Mouse (Mus musculus): ENCODE results near the gene Fbxl20. TPM values are rescaled to one million over a fixed set of nuclear protein-coding genes. Genes with fewer than 3 reads are reported as not detected.

Gene Fbxl20
- total and polyA plus RNA-seq, 2 experiments from 2014 or later, result 11.9 to 20.9 TPM

- no peak overlapping the region for H3K9ac ChIP-seq (replicated peaks; ENCODE audit: low read length)
- no peak for TF ChIP-seq CTCF (IDR thresholded peaks at IDR 0.05; ENCODE audit: low read depth)
- H3K4me3 ChIP-seq (ENCODE audit: low read length), result no peak overlapping the region
- no peak overlapping the region for H3K27ac ChIP-seq
- no peaks in the 10 kb centered on the region for H3K27me3 ChIP-seq (ENCODE audit: insufficient read depth, low read length)
- no peaks in the 10 kb centered on the region for H3K36me3 ChIP-seq (ENCODE audit: insufficient read depth, low read length)
- DNase-seq (ENCODE audit: low spot score), result no peak
- WGBS, result 68% methylated on average over 6 of the region's 6 CpGs
- no peaks in the 10 kb centered on the region for H3K4me1 ChIP-seq (ENCODE audit: insufficient read depth, low read length)
- no peak overlapping the region for H3K4me2 ChIP-seq (ENCODE audit: low read depth, low read length)
- no peak for ATAC-seq
- no peaks in the 10 kb centered on the region for H3K9me3 ChIP-seq (ENCODE audit: low read length)
Observed at GRCm38 (mm10) chr11:98042741-98043140, 107.5 kb downstream of the Fbxl20 start.

GRCm38 (mm10) chr11:98040975-98041374, 109.2 kb downstream of the Fbxl20 start:
- Histone ChIP-seq H3K4me1 (ENCODE audit: insufficient read depth, low read length) (peaks cover 3% of the 10 kb centered on the region), H3K36me3 (ENCODE audit: insufficient read depth, low read length) (no peaks in the 10 kb centered on the region), H3K27me3 (ENCODE audit: insufficient read depth, low read length) (no peaks in the 10 kb centered on the region), H3K4me3 (ENCODE audit: low read length) (no peak overlapping the region), H3K27ac (no peak overlapping the region), H3K9me3 (ENCODE audit: low read length) (no peaks in the 10 kb centered on the region), H3K9ac (replicated peaks; ENCODE audit: low read length) (no peak overlapping the region), H3K4me2 (ENCODE audit: low read depth, low read length) (no peak overlapping the region)
- 75% methylated on average over 8 of the region's 8 CpGs for WGBS
- DNase-seq (ENCODE audit: low spot score) (no peak), ATAC-seq (no peak)
- TF ChIP-seq CTCF (IDR thresholded peaks at IDR 0.05; ENCODE audit: low read depth), result no peak

GRCm38 (mm10) chr11:98037871-98038270, 112.3 kb downstream of the Fbxl20 start:
- Histone ChIP-seq H3K27me3 (ENCODE audit: insufficient read depth, low read length) (no peaks in the 10 kb centered on the region), H3K36me3 (ENCODE audit: insufficient read depth, low read length) (no peaks in the 10 kb centered on the region), H3K9ac (replicated peaks; ENCODE audit: low read length) (no peak overlapping the region), H3K9me3 (ENCODE audit: low read length) (no peaks in the 10 kb centered on the region), H3K4me2 (ENCODE audit: low read depth, low read length) (no peak overlapping the region), H3K4me1 (ENCODE audit: insufficient read depth, low read length) (peaks cover 7% of the 10 kb centered on the region), H3K27ac (no peak overlapping the region), H3K4me3 (ENCODE audit: low read length) (no peak overlapping the region)
- WGBS, result 53% methylated on average over 14 of the region's 14 CpGs
- TF ChIP-seq CTCF (IDR thresholded peaks at IDR 0.05; ENCODE audit: low read depth), result no peak
- DNase-seq (ENCODE audit: low spot score) (no peak), ATAC-seq (no peak)

GRCm38 (mm10) chr11:98035977-98036377, 114.2 kb downstream of the Fbxl20 start:
- peak; percentile 27 for TF ChIP-seq CTCF (IDR thresholded peaks at IDR 0.05; ENCODE audit: low read depth)
- peak overlapping the region; percentile 51 for H3K9ac ChIP-seq (replicated peaks; ENCODE audit: low read length)
- DNase-seq (ENCODE audit: low spot score), result peak; percentile 81
- peak; percentile 76 for ATAC-seq
- H3K27ac ChIP-seq, result peak overlapping the region; percentile 51; the same call in 1 of the 2 replicates
- H3K4me1 ChIP-seq (ENCODE audit: insufficient read depth, low read length), result peaks cover 7% of the 10 kb centered on the region
- 1% methylated on average over 27 of the region's 27 CpGs for WGBS
- peaks cover 3% of the 10 kb centered on the region; the same call in 1 of the 2 replicates for H3K36me3 ChIP-seq (ENCODE audit: insufficient read depth, low read length)
- no peaks in the 10 kb centered on the region for H3K27me3 ChIP-seq (ENCODE audit: insufficient read depth, low read length)
- H3K4me3 ChIP-seq (ENCODE audit: low read length), result peak overlapping the region; percentile 37
- H3K9me3 ChIP-seq (ENCODE audit: low read length), result no peaks in the 10 kb centered on the region
- peak overlapping the region; percentile 67 for H3K4me2 ChIP-seq (ENCODE audit: low read depth, low read length)

GRCm38 (mm10) chr11:98034840-98035239, 115.4 kb downstream of the Fbxl20 start:
- peak; percentile 56 for ATAC-seq

GRCm38 (mm10) chr11:98034061-98034460, 116.1 kb downstream of the Fbxl20 start:
- Histone ChIP-seq H3K36me3 (ENCODE audit: insufficient read depth, low read length) (peaks cover 17% of the 10 kb centered on the region; the same call in 1 of the 2 replicates), H3K4me2 (ENCODE audit: low read depth, low read length) (no peak overlapping the region), H3K27ac (no peak overlapping the region), H3K4me1 (ENCODE audit: insufficient read depth, low read length) (peaks cover 7% of the 10 kb centered on the region), H3K9ac (replicated peaks; ENCODE audit: low read length) (no peak overlapping the region), H3K27me3 (ENCODE audit: insufficient read depth, low read length) (no peaks in the 10 kb centered on the region), H3K4me3 (ENCODE audit: low read length) (no peak overlapping the region), H3K9me3 (ENCODE audit: low read length) (no peaks in the 10 kb centered on the region)
- TF ChIP-seq CTCF (IDR thresholded peaks at IDR 0.05; ENCODE audit: low read depth), result no peak
- ATAC-seq, result no peak
- DNase-seq (ENCODE audit: low spot score), result no peak
- 79% methylated on average over 5 of the region's 5 CpGs for WGBS

More at GRCm38 (mm10) chr11:98034840-98035239, 115.4 kb downstream of the Fbxl20 start:
- H3K9me3 ChIP-seq (ENCODE audit: low read length), result no peaks in the 10 kb centered on the region
- peaks cover 7% of the 10 kb centered on the region for H3K4me1 ChIP-seq (ENCODE audit: insufficient read depth, low read length)
- no peak overlapping the region for H3K9ac ChIP-seq (replicated peaks; ENCODE audit: low read length)
- DNase-seq (ENCODE audit: low spot score), result peak; percentile 75
- H3K27me3 ChIP-seq (ENCODE audit: insufficient read depth, low read length), result no peaks in the 10 kb centered on the region
- peak overlapping the region; percentile 49; the same call in 1 of the 2 replicates for H3K27ac ChIP-seq
- H3K4me2 ChIP-seq (ENCODE audit: low read depth, low read length), result no peak overlapping the region
- no peak for TF ChIP-seq CTCF (IDR thresholded peaks at IDR 0.05; ENCODE audit: low read depth)
- WGBS, result 15% methylated on average over 4 of the region's 4 CpGs
- H3K4me3 ChIP-seq (ENCODE audit: low read length), result no peak overlapping the region
- peaks cover 10% of the 10 kb centered on the region; the same call in 1 of the 2 replicates for H3K36me3 ChIP-seq (ENCODE audit: insufficient read depth, low read length)

Other genes with a start within 250 kb of the Fbxl20 start
- gene Plxdc1, start 164.0 kb downstream of the Fbxl20 start, total RNA-seq (2014; rRNA removed), result 1.5 and 3.8 TPM in 2 replicates
- 4.2 and 4.6 TPM in 2 replicates for gene Plxdc1, start 164.0 kb downstream of the Fbxl20 start, polyA plus RNA-seq (2015; fragmentation: Nextera tagmentation; extraction: Ambion mirVana)
- gene Arl5c, start 154.2 kb downstream of the Fbxl20 start, total RNA-seq (2014; rRNA removed), result 2.0 and 2.6 TPM in 2 replicates
- 3.6 and 4.8 TPM in 2 replicates for gene Arl5c, start 154.2 kb downstream of the Fbxl20 start, polyA plus RNA-seq (2015; fragmentation: Nextera tagmentation; extraction: Ambion mirVana)
- 83.4 and 84.4 TPM in 2 replicates for gene Cacnb1, start 127.4 kb downstream of the Fbxl20 start, total RNA-seq (2014; rRNA removed)
- gene Cacnb1, start 127.4 kb downstream of the Fbxl20 start, polyA plus RNA-seq (2015; fragmentation: Nextera tagmentation; extraction: Ambion mirVana), result 43.1 and 51.0 TPM in 2 replicates
- 462 and 515 TPM in 2 replicates for gene Rpl19, start 123.7 kb downstream of the Fbxl20 start, total RNA-seq (2014; rRNA removed)
- gene Rpl19, start 123.7 kb downstream of the Fbxl20 start, polyA plus RNA-seq (2015; fragmentation: Nextera tagmentation; extraction: Ambion mirVana), result 650 and 673 TPM in 2 replicates
- 4.4 and 6.9 TPM in 2 replicates for gene Stac2, start 96.9 kb downstream of the Fbxl20 start, total RNA-seq (2014; rRNA removed)
- 5.8 and 6.1 TPM in 2 replicates for gene Stac2, start 96.9 kb downstream of the Fbxl20 start, polyA plus RNA-seq (2015; fragmentation: Nextera tagmentation; extraction: Ambion mirVana)
- 32.7 and 39.5 TPM in 2 replicates for gene Med1, start 42.9 kb upstream of the Fbxl20 start, total RNA-seq (2014; rRNA removed)
- gene Med1, start 42.9 kb upstream of the Fbxl20 start, polyA plus RNA-seq (2015; fragmentation: Nextera tagmentation; extraction: Ambion mirVana), result 48.9 and 49.0 TPM in 2 replicates
- gene Cdk12, start 52.7 kb upstream of the Fbxl20 start, total RNA-seq (2014; rRNA removed), result 27.4 and 28.5 TPM in 2 replicates
- gene Cdk12, start 52.7 kb upstream of the Fbxl20 start, polyA plus RNA-seq (2015; fragmentation: Nextera tagmentation; extraction: Ambion mirVana), result 5.8 and 6.6 TPM in 2 replicates
- gene Neurod2, start 179.2 kb upstream of the Fbxl20 start, total RNA-seq (2014; rRNA removed), result 87.0 and 93.2 TPM in 2 replicates
- gene Neurod2, start 179.2 kb upstream of the Fbxl20 start, polyA plus RNA-seq (2015; fragmentation: Nextera tagmentation; extraction: Ambion mirVana), result 30.7 and 34.3 TPM in 2 replicates
- 1.3 and 3.5 TPM in 2 replicates for gene Ppp1r1b, start 198.0 kb upstream of the Fbxl20 start, total RNA-seq (2014; rRNA removed)
- gene Ppp1r1b, start 198.0 kb upstream of the Fbxl20 start, polyA plus RNA-seq (2015; fragmentation: Nextera tagmentation; extraction: Ambion mirVana), result 18.0 and 19.1 TPM in 2 replicates
- gene Stard3, start 208.0 kb upstream of the Fbxl20 start, total RNA-seq (2014; rRNA removed), result 44.0 and 52.4 TPM in 2 replicates
- 28.4 and 31.9 TPM in 2 replicates for gene Stard3, start 208.0 kb upstream of the Fbxl20 start, polyA plus RNA-seq (2015; fragmentation: Nextera tagmentation; extraction: Ambion mirVana)
- gene Tcap, start 233.4 kb upstream of the Fbxl20 start, total RNA-seq (2014; rRNA removed), result 0.26 and 4.4 TPM in 2 replicates
- not detected in 2 replicates for gene Tcap, start 233.4 kb upstream of the Fbxl20 start, polyA plus RNA-seq (2015; fragmentation: Nextera tagmentation; extraction: Ambion mirVana)
- 1.2 and 5.4 TPM in 2 replicates for gene Pnmt, start 236.0 kb upstream of the Fbxl20 start, total RNA-seq (2014; rRNA removed)
- gene Pnmt, start 236.0 kb upstream of the Fbxl20 start, polyA plus RNA-seq (2015; fragmentation: Nextera tagmentation; extraction: Ambion mirVana), result 5.4 and 5.5 TPM in 2 replicates